Mouse (Mus musculus) neutrophil, adult 83 days (primary cell): Measurements from ENCODE around the gene Ntn3. TPM values are rescaled to one million over a fixed set of nuclear protein-coding genes. Genes with fewer than 3 reads are reported as not detected.

Experiments used
- total RNA-seq, 2 experiments: library from RNA; stranded (reverse); gene quantifications; one replicate each; pipeline ENCODE4 v1.2.4; 2023

Gene Ntn3
- total RNA-seq = under 1 TPM; 0.37 to 0.40 TPM

GRCm38 (mm10) chr17:24209043-24209915 lies at the start of gene Ntn3:
Gene Ntn3, minus strand, starts transcription at chr17:24209531.

GRCm38 (mm10) chr17:24251320-24252069 lies 42.2 kb upstream of the Ntn3 start, which contains the start of gene Ccnf:
Gene Ccnf, minus strand, starts transcription at chr17:24251484.

GRCm38 (mm10) chr17:24220435-24221411 lies 11.4 kb upstream of the Ntn3 start, which contains the start of gene Tedc2:
Gene Tedc2, minus strand, starts transcription at chr17:24220851.

GRCm38 (mm10) chr17:24205284-24205888 lies 3.9 kb downstream of the Ntn3 start, which contains the start of gene Tbc1d24:
Gene Tbc1d24, minus strand, starts transcription at chr17:24205562.

GRCm38 (mm10) chr17:24169317-24170065 lies 39.8 kb downstream of the Ntn3 start, which contains the start of gene Atp6v0c:
Gene Atp6v0c, minus strand, starts transcription at chr17:24169702.

GRCm38 (mm10) chr17:24163176-24163962 lies 46.0 kb downstream of the Ntn3 start, which contains the start of gene Amdhd2:
Gene Amdhd2, minus strand, starts transcription at chr17:24163766.

Other genes starting within 250 kb of the Ntn3 start
- gene Prss30, start 229.0 kb downstream of the Ntn3 start, total RNA-seq = not detected
- not detected for gene Prss22, start 211.4 kb downstream of the Ntn3 start, total RNA-seq
- not detected for gene Prss27, start 171.4 kb downstream of the Ntn3 start, total RNA-seq
- 10 to 100 TPM; 13.1 to 16.4 TPM for gene Kctd5, start 136.0 kb downstream of the Ntn3 start, total RNA-seq
- 10 to 100 TPM; 59.9 to 66.7 TPM for gene Pdpk1, start 58.6 kb downstream of the Ntn3 start, total RNA-seq
- gene Amdhd2, start 45.8 kb downstream of the Ntn3 start, total RNA-seq = 10 to 100 TPM; 64.5 to 68.7 TPM
- 100 to 1,000 TPM; 397 to 402 TPM for gene Atp6v0c, start 39.8 kb downstream of the Ntn3 start, total RNA-seq
- gene Tbc1d24, start 4.0 kb downstream of the Ntn3 start, total RNA-seq = 10 to 100 TPM; 16.7 to 18.3 TPM
- 10 to 100 TPM; 10.3 to 11.3 TPM for gene Tedc2, start 11.3 kb upstream of the Ntn3 start, total RNA-seq
- 10 to 100 TPM; 57.0 to 58.7 TPM for gene Ccnf, start 42.0 kb upstream of the Ntn3 start, total RNA-seq
- gene Abca17, start 141.5 kb upstream of the Ntn3 start, total RNA-seq = under 1 TPM in 1 of 2 experiments, not detected in 1; 0.31 TPM
- 10 to 100 TPM; 42.7 to 46.0 TPM for gene Abca3, start 142.4 kb upstream of the Ntn3 start, total RNA-seq
- 10 to 100 TPM; 65.6 to 72.3 TPM for gene Rnps1, start 205.0 kb upstream of the Ntn3 start, total RNA-seq
- 10 to 100 TPM; 11.3 to 16.4 TPM for gene Eci1, start 217.1 kb upstream of the Ntn3 start, total RNA-seq
- 1 to 10 TPM; 2.8 to 3.4 TPM for gene Dnase1l2, start 233.6 kb upstream of the Ntn3 start, total RNA-seq